Mouse (Mus musculus) right cerebral cortex, postnatal 14 days (tissue): ENCODE measurements around the gene Grasp.

ENCODE experiments used
- DNase-seq: peaks from one replicate; pipeline ENCODE4 v3.0.0; 2022

Gene Grasp

GRCm38 (mm10) chr15:101228866-101229590, 5.0 kb downstream of the Grasp start:
- no peak for DNase-seq

GRCm38 (mm10) chr15:101230503-101230902, 6.5 kb downstream of the Grasp start:
- no peak for DNase-seq

GRCm38 (mm10) chr15:101230995-101231647, 7.1 kb downstream of the Grasp start:
- DNase-seq = no peak

GRCm38 (mm10) chr15:101231648-101232180, 7.7 kb downstream of the Grasp start:
- DNase-seq = no peak

GRCm38 (mm10) chr15:101232607-101233006, 8.6 kb downstream of the Grasp start:
- DNase-seq = no peak

- no peak for DNase-seq
Measured at GRCm38 (mm10) chr15:101233183-101233582, 9.2 kb downstream of the Grasp start.

- no peak for DNase-seq
Measured at GRCm38 (mm10) chr15:101233641-101234275, 9.8 kb downstream of the Grasp start.

- no peak for DNase-seq
Measured at GRCm38 (mm10) chr15:101234611-101235341, 10.8 kb downstream of the Grasp start.

- no peak for DNase-seq
Measured at GRCm38 (mm10) chr15:101235342-101235698, 11.3 kb downstream of the Grasp start.

- no peak for DNase-seq
Measured at GRCm38 (mm10) chr15:101235728-101236327, 11.8 kb downstream of the Grasp start.

GRCm38 (mm10) chr15:101236878-101237277, 12.9 kb downstream of the Grasp start:
- DNase-seq = peak; percentile 67

- peak; percentile 66 for DNase-seq
Measured at GRCm38 (mm10) chr15:101238885-101239511, 15.0 kb downstream of the Grasp start.

- DNase-seq = no peak
Measured at GRCm38 (mm10) chr15:101239821-101240220, 15.8 kb downstream of the Grasp start.

- DNase-seq = peak; percentile 88
Measured at GRCm38 (mm10) chr15:101240799-101241204, 16.8 kb downstream of the Grasp start.

- DNase-seq = no peak
Measured at GRCm38 (mm10) chr15:101241236-101241635, 17.2 kb downstream of the Grasp start.

GRCm38 (mm10) chr15:101241853-101242252, 17.9 kb downstream of the Grasp start:
- no peak for DNase-seq

- no peak for DNase-seq
Measured at GRCm38 (mm10) chr15:101242645-101243044, 18.7 kb downstream of the Grasp start.

- DNase-seq = no peak
Measured at GRCm38 (mm10) chr15:101244012-101244411, 20.0 kb downstream of the Grasp start.

GRCm38 (mm10) chr15:101246231-101247154, 22.5 kb downstream of the Grasp start:
- DNase-seq = peak; percentile 91

- DNase-seq = no peak
Measured at GRCm38 (mm10) chr15:101247155-101247498, 23.1 kb downstream of the Grasp start.
